Mouse (Mus musculus) forebrain, embryonic 13.5 days (tissue): ENCODE results near the gene Spns1. TPM values are rescaled to one million over a fixed set of nuclear protein-coding genes. Genes with fewer than 3 reads are reported as not detected.
"Not testable (repeated sequence)": the region's sequence is repeated elsewhere in the genome, so short reads cannot be mapped to it uniquely, and the experiment has no call there.

ENCODE experiments used
- ATAC-seq: fragments of 200-750 bp; cut with Nextera tagmentation; 2 replicates; pipeline ENCODE4 v1.8.0; 2017
- H3K27ac ChIP-seq: fragments of 300-500 bp; sonication (generic); 2 replicates; pipeline ENCODE4 v1.5.1; 2015; ENCODE audit warnings: inconsistent platforms, mild to moderate bottlenecking, moderate library complexity
- H3K27me3 ChIP-seq: fragments of 300-500 bp; sonication (generic); 2 replicates; pipeline ENCODE4 v1.6.1; 2015; ENCODE audit warnings: mild to moderate bottlenecking, inconsistent platforms
- H3K36me3 ChIP-seq: fragments of 300-500 bp; sonication (generic); 2 replicates; pipeline ENCODE4 v1.6.1; 2015; ENCODE audit warnings: mild to moderate bottlenecking, inconsistent platforms; ENCODE audit not compliant: poor library complexity, severe bottlenecking
- H3K4me1 ChIP-seq: fragments of 300-500 bp; sonication (generic); 2 replicates; pipeline ENCODE4 v1.6.1; 2015; ENCODE audit warnings: inconsistent platforms
- H3K4me2 ChIP-seq: fragments of 300-500 bp; sonication (generic); 2 replicates; pipeline ENCODE4 v1.6.1; 2015; ENCODE audit warnings: inconsistent platforms, mild to moderate bottlenecking, moderate library complexity
- H3K4me3 ChIP-seq: fragments of 300-500 bp; sonication (generic); 2 replicates; pipeline ENCODE4 v1.5.1; 2015; ENCODE audit warnings: mild to moderate bottlenecking, inconsistent platforms
- H3K9ac ChIP-seq: fragments of 300-500 bp; sonication (generic); 2 replicates; pipeline ENCODE4 v1.6.1; 2015; ENCODE audit warnings: mild to moderate bottlenecking, inconsistent platforms
- H3K9me3 ChIP-seq: fragments of 300-500 bp; sonication (generic); replicated peaks from 2 replicates; pipeline ENCODE4 v1.6.1; 2016; ENCODE audit warnings: inconsistent platforms
- WGBS: fragments of 180-500 bp; shearing (Covaris S2); methylation state at CpG from one replicate; pipeline ENCODE4 v1.1.7; 2015; 5-methylcytosine and 5-hydroxymethylcytosine counted together
- microRNA-seq: library from miRNA; unstranded; fragments of <30 nt; microRNA quantifications from one replicate; pipeline ENCODE4, GENCODE M21; 2016
- polyA plus RNA-seq: library from polyadenylated mRNA; unstranded; fragments of >200 nt; fragmentation: Nextera tagmentation; extraction: Ambion mirVana; gene quantifications from 2 replicates; pipeline ENCODE4 v1.2.1, GENCODE M21; 2015

The Spns1 gene
- polyA plus RNA-seq, 1 experiment from 2014 or later: 58.6 TPM

DNA sequence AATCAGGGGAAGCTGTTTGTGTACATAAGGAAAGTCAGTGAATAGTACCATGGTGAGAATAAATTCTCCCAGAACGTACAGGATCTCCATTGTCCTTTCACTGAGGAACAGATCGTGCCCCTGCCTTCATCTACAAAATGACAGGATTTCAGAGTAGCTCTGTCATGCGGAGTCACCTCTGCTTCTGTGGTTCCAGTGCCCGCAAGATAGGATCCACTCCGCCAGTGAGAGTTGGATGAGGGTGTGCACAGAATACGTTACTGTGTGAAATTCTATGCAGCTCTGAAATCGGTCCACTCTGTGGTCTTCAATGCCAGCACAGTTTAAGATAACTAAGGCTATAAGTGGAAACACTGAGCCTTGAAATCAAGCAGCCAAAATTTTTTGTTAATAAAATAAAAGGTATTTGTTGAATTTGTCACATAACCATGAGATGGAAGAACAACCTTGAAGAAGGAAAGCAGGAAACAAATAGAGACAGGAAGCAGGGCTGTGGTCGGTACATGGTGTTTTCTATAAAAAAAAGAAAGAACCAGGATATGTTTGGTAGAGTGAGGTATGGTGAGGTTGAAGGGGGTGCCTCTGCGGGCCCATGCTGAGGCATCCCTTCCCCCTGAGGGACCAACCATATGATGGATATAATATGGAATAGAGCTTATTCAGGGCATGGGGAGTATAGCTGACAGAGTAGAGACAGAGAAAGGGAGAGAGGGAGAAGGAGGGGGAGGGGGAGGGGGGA lies 47.2 kb downstream of the Spns1 start:
- Histone ChIP-seq H3K36me3 (no peaks in the 10 kb centered on the region), H3K9ac (no peak overlapping the region), H3K4me3 (no peak overlapping the region), H3K4me1 (no peaks in the 10 kb centered on the region), H3K27me3 (peaks cover 10% of the 10 kb centered on the region), H3K27ac (no peak overlapping the region), H3K9me3 (no peaks in the 10 kb centered on the region), H3K4me2 (no peak overlapping the region)
- no peak for ATAC-seq
- 95% methylated on average over 9 of the region's 9 CpGs for WGBS

DNA sequence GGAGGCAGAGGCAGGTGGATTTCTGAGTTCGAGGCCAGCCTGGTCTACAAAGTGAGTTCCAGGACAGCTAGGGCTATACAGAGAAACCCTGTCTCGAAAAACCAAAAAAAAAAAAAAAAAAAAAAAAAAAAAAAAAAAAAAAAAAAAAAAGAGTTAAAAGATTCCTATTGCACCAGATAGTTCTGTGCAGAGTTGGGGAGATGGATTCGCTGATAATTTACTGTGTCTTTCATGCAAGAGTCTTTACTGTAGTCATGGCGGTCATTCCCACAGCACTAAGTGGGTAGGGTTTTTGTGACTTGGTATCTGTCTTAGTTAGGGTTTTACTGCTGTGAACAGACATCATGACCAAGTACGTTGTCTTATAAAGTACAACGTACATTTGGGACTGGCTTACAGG lies 48.4 kb downstream of the Spns1 start:
- not testable (repeated sequence) for ATAC-seq, H3K36me3 ChIP-seq, H3K4me3 ChIP-seq, H3K27ac ChIP-seq, H3K4me1 ChIP-seq, H3K4me2 ChIP-seq, H3K9ac ChIP-seq, H3K9me3 ChIP-seq
- H3K27me3 ChIP-seq: peaks cover 21% of the 10 kb centered on the region
- WGBS: 92% methylated on average over 5 of the region's 6 CpGs

DNA sequence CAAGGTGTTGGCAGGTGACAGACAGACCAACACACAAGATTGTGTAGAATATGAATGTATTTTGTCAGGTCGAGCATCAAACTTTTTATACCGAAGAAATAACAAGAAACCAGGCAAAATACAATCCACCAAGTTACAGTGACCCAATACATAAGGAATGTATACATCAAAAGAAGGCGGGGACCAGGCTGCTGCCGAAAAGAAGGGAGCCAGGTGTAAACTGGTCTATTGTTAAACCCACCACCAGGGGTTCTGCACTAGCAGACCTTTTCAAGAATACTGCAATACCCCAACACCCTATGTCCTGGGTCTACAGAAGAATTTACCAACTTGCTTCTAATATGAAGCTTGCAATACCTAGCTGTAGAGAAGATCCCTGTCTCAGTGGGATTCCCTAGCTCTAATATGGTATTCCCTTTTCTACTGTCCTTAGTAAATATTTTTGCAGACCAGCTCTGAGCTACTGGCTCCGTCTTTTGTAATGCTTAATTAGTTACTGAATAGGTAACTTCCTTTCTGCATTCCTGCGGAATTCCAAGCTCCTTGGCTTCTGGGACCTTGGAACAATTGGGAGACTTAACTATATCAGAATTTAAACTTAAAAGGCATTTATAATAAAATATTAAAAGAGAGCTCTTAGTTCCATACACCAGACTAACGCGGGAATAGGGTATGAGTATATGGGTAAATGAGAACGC lies 51.5 kb downstream of the Spns1 start:
- H3K36me3 ChIP-seq, H3K4me3 ChIP-seq: not testable (repeated sequence)
- 13% methylated on average over 9 of the region's 9 CpGs for WGBS

DNA sequence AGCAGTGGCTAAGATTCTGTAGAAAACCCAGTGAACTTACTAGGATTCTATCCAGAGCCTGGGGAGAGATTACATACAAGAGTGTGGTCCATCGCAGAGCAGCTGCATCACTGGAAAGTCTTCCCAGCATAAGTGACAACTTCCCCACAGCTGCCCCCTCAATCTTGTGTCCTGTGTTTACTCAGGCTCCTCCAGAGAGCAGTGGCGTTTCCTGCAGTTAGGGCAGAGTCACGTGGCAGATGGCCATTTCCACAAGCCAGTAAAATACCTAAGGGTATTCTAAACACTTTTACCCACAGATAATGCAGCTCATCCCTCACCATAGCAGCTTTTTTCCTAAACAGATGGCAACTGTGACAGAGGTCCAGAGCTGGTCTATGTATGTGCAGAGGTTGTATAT lies 52.5 kb downstream of the Spns1 start:
- Histone ChIP-seq H3K27ac (no peak overlapping the region), H3K4me3 (no peak overlapping the region), H3K4me2 (no peak overlapping the region), H3K9me3 (no peaks in the 10 kb centered on the region), H3K36me3 (no peaks in the 10 kb centered on the region), H3K4me1 (no peaks in the 10 kb centered on the region), H3K27me3 (peaks cover 18% of the 10 kb centered on the region), H3K9ac (no peak overlapping the region)
- no peak for ATAC-seq
- 58% methylated on average over 3 of the region's 3 CpGs for WGBS

More for the DNA sequence above, 51.5 kb downstream of the Spns1 start:
- H3K9me3 ChIP-seq, H3K9ac ChIP-seq, ATAC-seq, H3K4me1 ChIP-seq, H3K27ac ChIP-seq, H3K4me2 ChIP-seq: not testable (repeated sequence)
- peaks cover 18% of the 10 kb centered on the region for H3K27me3 ChIP-seq

DNA sequence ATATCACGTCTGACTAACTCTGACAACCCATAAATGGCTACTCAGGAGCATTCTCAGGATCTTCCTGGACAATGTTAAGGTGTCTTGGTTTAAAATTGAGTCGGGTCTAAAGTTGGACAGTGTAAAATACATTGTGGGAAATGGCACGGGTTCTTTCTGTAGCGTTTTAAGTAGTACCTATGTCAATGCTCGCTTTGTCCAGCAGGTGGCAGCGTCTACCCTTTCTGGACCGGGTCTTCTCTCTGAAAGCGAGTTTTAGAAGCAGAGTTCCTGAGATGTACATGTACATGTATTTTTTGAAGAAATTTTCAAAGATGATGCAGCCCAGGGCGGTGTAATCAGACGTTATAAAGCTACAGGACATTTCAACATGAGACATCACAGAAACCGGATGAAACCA lies 53.5 kb downstream of the Spns1 start:
- H3K4me2 ChIP-seq: no peak overlapping the region
- no peak overlapping the region for H3K9ac ChIP-seq
- H3K4me1 ChIP-seq: no peaks in the 10 kb centered on the region
- H3K9me3 ChIP-seq: no peaks in the 10 kb centered on the region
- ATAC-seq: no peak
- no peak overlapping the region for H3K4me3 ChIP-seq
- peaks cover 18% of the 10 kb centered on the region for H3K27me3 ChIP-seq
- H3K27ac ChIP-seq: no peak overlapping the region
- no peaks in the 10 kb centered on the region for H3K36me3 ChIP-seq
- WGBS: 8% methylated on average over 11 of the region's 11 CpGs

Small RNA genes lying within 50 kb of the gene (microRNA-seq; reads per million reads assigned to microRNA genes)
- not detected for gene Mir7058

Other genes starting within 250 kb of the Spns1 start
- gene Xpo6, start 176.9 kb downstream of the Spns1 start, polyA plus RNA-seq: 47.7 and 54.6 TPM in 2 replicates
- gene Sbk1, start 104.8 kb downstream of the Spns1 start, polyA plus RNA-seq: 212 and 215 TPM in 2 replicates
- 1.0 and 1.9 TPM in 2 replicates for gene Lat, start 7.9 kb downstream of the Spns1 start, polyA plus RNA-seq
- gene Nfatc2ip, start 19.3 kb upstream of the Spns1 start, polyA plus RNA-seq: 3.0 and 4.5 TPM in 2 replicates
- not detected in 2 replicates for gene Cd19, start 37.4 kb upstream of the Spns1 start, polyA plus RNA-seq
- gene Rabep2, start 51.3 kb upstream of the Spns1 start, polyA plus RNA-seq: 18.7 and 22.4 TPM in 2 replicates
- gene Atp2a1, start 85.7 kb upstream of the Spns1 start, polyA plus RNA-seq: 0.19 and 0.32 TPM in 2 replicates
- 55.8 and 61.6 TPM in 2 replicates for gene Sh2b1, start 98.0 kb upstream of the Spns1 start, polyA plus RNA-seq
- 114 and 123 TPM in 2 replicates for gene Tufm, start 109.9 kb upstream of the Spns1 start, polyA plus RNA-seq
- 52.4 and 60.0 TPM in 2 replicates for gene Atxn2l, start 126.0 kb upstream of the Spns1 start, polyA plus RNA-seq
- gene Eif3c, start 189.0 kb upstream of the Spns1 start, polyA plus RNA-seq: 209 and 212 TPM in 2 replicates
- 0.38 and 0.46 TPM in 2 replicates for gene Apobr, start 207.5 kb upstream of the Spns1 start, polyA plus RNA-seq
- gene Cln3, start 208.4 kb upstream of the Spns1 start, polyA plus RNA-seq: 26.3 and 30.8 TPM in 2 replicates
- gene Il27, start 217.5 kb upstream of the Spns1 start, polyA plus RNA-seq: not detected in 2 replicates